8 mouse cellular contexts compared by ENCODE assay signal in the genomic region with DNA sequence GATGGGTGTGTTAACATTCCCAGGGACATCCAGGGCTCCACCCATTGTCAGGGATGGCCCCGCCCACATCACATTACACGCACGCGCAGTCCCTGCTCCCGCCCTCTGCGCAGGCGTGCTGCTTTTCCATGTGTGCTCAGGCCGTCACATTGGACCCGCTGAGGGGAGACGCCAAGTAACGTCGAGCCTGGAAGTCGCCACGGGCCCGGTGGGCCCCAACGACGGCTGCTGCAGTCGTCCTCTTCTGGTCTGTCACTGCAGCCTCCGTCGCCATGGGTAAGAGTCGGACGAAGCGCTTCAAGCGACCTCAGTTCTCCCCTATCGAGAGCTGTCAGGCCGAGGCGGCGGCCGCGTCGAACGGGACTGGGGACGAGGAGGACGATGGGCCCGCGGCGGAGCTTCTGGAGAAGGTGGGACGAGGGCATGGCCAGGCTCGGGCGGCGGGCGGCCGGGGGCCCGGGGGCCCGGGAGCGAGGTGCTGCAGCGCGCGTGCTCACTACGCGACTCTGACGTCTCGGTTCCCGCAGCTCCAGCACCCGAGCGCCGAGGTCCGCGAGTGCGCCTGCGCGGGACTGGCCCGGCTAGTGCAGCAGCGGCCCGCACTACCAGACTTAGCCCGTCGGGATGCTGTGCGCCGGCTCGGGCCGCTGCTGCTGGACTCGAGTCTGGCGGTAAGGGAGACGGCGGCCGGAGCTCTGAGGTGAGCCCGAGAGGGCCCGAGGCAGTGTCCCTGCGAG. TPM values are rescaled to one million over a fixed set of nuclear protein-coding genes. Genes with fewer than 3 reads are reported as not detected.
DNase-seq lines count a peak whose midpoint lies in the region; ATAC-seq lines count a peak whose summit lies in the region.

A gene (plus strand): TSS at position 108 of the 737 bp plus-strand sequence.

- no peaks in the 10 kb centered on the region for H3K27me3 ChIP-seq in hindbrain, embryonic 11.5 days (ENCODE audit: control insufficient read depth, insufficient read depth, low read length)

- peak; percentile 97 for ATAC-seq in hindbrain, embryonic 11.5 days (ENCODE audit: low FRiP score)

- H3K4me3 ChIP-seq in hindbrain, embryonic 11.5 days (ENCODE audit: low read depth, low read length) = peak within 1 kb of the TSS; percentile 91

- peak; percentile 97 for DNase-seq in MN1 (ENCODE audit: low spot score)
- DNase-seq in cerebellum, adult 9-10 months = peak; percentile 97
- DNase-seq in frontal cortex, adult 2 months (ENCODE audit: extremely low spot score in 1 of 2, low spot score in 1 of 2) = peak; percentile 92 to 98
- DNase-seq in hindbrain, embryonic 11.5 days (ENCODE audit: low spot score) = peak; percentile 97
- DNase-seq in layer of hippocampus, postnatal 10 days (ENCODE audit: low spot score in 2 of 2) = peak; percentile 96
- DNase-seq in lung, postnatal 10 days = peak; percentile 97
- peak; percentile 96 for DNase-seq in ovary, postnatal 36 days (ENCODE audit: low spot score)
- DNase-seq in thymus, postnatal 25 days = peak; percentile 88

- no peaks in the 10 kb centered on the region for H3K9me3 ChIP-seq in hindbrain, embryonic 11.5 days (ENCODE audit: control insufficient read depth, low read length)

- under 1% methylated on average over 67 of the region's 79 CpGs for WGBS in hindbrain, embryonic 11.5 days

- H3K36me3 ChIP-seq in hindbrain, embryonic 11.5 days (ENCODE audit: control insufficient read depth, insufficient read depth, low read length) = no peaks in the 10 kb centered on the region

- H3K9ac ChIP-seq in hindbrain, embryonic 11.5 days (ENCODE audit: low read depth, low read length) = peak within 1 kb of the TSS; percentile 88

- H3K4me2 ChIP-seq in hindbrain, embryonic 11.5 days (replicated peaks; ENCODE audit: low read depth, low read length) = peak within 1 kb of the TSS; percentile 73

- H3K27ac ChIP-seq in hindbrain, embryonic 11.5 days (ENCODE audit: low read depth, low read length) = peak within 1 kb of the TSS; percentile 83

- 0 out of 2 replicates have a peak, but pooled peaks cover 3% of the 10 kb centered on the region for H3K4me1 ChIP-seq in hindbrain, embryonic 11.5 days (replicated peaks; ENCODE audit: control insufficient read depth, insufficient read depth, low read length)

RNA-seq across cellular contexts. Expression of the gene that starts here (rescaled TPM):
- 35.7 and 35.9 TPM in 2 replicates for polyA plus RNA-seq in frontal cortex, adult 2 months (2012; rRNA removed)
- polyA plus RNA-seq in hindbrain, embryonic 11.5 days (2014; fragmentation: Nextera tagmentation; extraction: Ambion mirVana) = 47.9 and 48.4 TPM in 2 replicates
- 10 to 100 TPM; 31.2 to 34.7 TPM for total RNA-seq in layer of hippocampus, postnatal 10 days (2021)

Comparison
In these comparisons a context has a peak if more than half of its experiments do, and no peak if none do; other contexts are left out.
1. Peak in every context shown above with its lines: DNase-seq, ATAC-seq, H3K4me3 ChIP-seq and H3K27ac ChIP-seq.